Mouse (Mus musculus): Measurements from ENCODE around the gene Spns3. TPM values are rescaled to one million over a fixed set of nuclear protein-coding genes. Genes with fewer than 3 reads are reported as not detected.
A peak's percentile ranks its signal among the peaks of the same experiment; 100 is the strongest.

Gene Spns3
- total and polyA plus RNA-seq, 2 experiments = under 0.01 to 0.06 TPM

DNA sequence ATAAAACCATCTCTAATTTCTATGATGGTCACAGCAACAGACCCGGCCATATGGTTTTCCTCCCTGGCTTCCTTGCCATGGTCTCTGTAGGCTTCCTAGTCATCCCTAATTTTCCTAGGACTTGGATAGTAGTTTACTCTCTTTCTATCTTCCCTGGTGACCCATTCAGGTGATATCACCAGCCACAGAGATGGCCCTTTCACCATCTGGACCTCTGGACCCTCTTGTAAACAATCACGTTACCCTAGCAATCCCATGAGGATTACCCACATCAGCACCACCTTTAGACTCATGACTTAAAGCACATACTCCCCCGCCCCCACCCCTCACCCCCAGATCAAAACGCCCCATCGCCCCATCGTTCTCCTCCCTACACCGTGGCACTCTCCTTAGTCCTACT is 16.0 kb upstream of the Spns3 start:
- Histone ChIP-seq H3K79me2 (ENCODE audit: control insufficient read depth, insufficient read depth, low read length) (no peaks in the 10 kb centered on the region), H3K36me3 (ENCODE audit: control insufficient read depth, insufficient read depth, low read length) (no peaks in the 10 kb centered on the region), H3K4me3 (ENCODE audit: insufficient read depth, low read depth, low read length) (no peak overlapping the region), H3K27me3 (ENCODE audit: control insufficient read depth, insufficient read depth, low read length) (no peaks in the 10 kb centered on the region), H3K9ac (ENCODE audit: low read depth, low read length) (no peak overlapping the region), H3K27ac (replicated peaks; ENCODE audit: insufficient read depth, low read depth, low read length) (no peak overlapping the region), H3K4me1 (ENCODE audit: control insufficient read depth, insufficient read depth, low read length) (peaks cover 3% of the 10 kb centered on the region)
- DNase-seq (ENCODE audit: extremely low read depth, low read depth, low spot score) = no peak
- WGBS = 56% methylated on average over 7 of the region's 7 CpGs
- no peak for TF ChIP-seq POLR2A (IDR thresholded peaks at IDR 0.05; ENCODE audit: extremely low read depth, insufficient read depth, low read length)
- TF ChIP-seq CTCF (IDR thresholded peaks at IDR 0.05; ENCODE audit: low read depth, low read length) = no peak

DNA sequence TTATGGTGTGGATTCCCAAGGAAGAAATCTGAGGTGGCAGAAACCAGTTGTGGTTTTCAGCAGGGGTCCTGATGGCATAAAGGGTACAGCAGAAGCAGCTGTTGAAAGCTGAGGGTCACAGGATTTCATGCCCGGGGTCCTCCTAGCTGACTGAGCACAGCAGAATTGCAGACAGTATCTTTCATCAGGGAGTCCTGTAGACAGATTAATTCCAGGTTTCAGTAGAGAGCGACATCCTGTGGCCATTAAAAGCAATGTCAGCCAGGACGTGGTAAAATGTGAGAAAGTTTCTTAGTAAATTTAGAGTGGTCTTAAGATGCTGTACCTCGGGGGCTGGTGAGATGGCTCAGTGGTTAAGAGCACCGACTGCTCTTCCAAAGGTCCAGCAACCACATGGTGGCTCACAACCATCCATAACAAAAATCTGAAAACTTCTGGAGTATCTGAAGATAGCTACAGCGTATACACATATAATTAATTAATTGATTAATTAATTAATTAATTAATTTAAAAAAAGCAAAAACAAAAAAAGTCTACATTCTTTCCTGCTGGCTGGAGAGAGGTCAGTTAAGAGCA is 14.0 kb upstream of the Spns3 start:
- no peaks in the 10 kb centered on the region for H3K36me3 ChIP-seq (ENCODE audit: control insufficient read depth, insufficient read depth, low read length)
- peak; percentile 24; the same call in 1 of the 2 replicates for TF ChIP-seq CTCF (IDR thresholded peaks at IDR 0.05; ENCODE audit: low read depth, low read length)
- TF ChIP-seq POLR2A (IDR thresholded peaks at IDR 0.05; ENCODE audit: extremely low read depth, insufficient read depth, low read length) = no peak
- H3K4me3 ChIP-seq (ENCODE audit: insufficient read depth, low read depth, low read length) = no peak overlapping the region
- no peaks in the 10 kb centered on the region for H3K4me1 ChIP-seq (ENCODE audit: control insufficient read depth, insufficient read depth, low read length)
- no peak overlapping the region for H3K27ac ChIP-seq (replicated peaks; ENCODE audit: insufficient read depth, low read depth, low read length)
- 23% methylated on average over 6 of the region's 6 CpGs for WGBS
- H3K9ac ChIP-seq (ENCODE audit: low read depth, low read length) = no peak overlapping the region
- H3K79me2 ChIP-seq (ENCODE audit: control insufficient read depth, insufficient read depth, low read length) = no peaks in the 10 kb centered on the region
- DNase-seq (ENCODE audit: extremely low read depth, low read depth, low spot score) = peak; percentile 41
- no peaks in the 10 kb centered on the region for H3K27me3 ChIP-seq (ENCODE audit: control insufficient read depth, insufficient read depth, low read length)

DNA sequence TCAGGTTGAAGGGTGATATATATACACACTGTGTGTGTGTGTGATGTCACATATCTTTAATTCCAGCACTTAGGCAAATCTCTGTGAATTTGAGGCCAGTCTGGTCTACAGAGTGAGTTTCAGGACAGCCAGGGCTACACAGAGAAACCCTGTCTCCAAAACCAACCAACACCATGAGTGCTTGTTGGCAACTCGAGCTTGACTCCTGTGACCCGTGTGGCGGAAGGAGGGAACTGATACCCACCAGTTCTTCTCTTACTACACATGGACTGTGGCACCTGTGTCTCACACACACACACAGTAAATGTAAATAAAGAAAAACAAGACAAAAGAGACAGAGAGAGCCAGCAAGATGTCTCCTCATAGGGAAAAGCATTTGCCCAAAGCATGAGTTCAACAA is 10.4 kb upstream of the Spns3 start:
- DNase-seq (ENCODE audit: extremely low read depth, low read depth, low spot score) = no peak
- WGBS = 85% methylated on average over 3 of the region's 3 CpGs
- Histone ChIP-seq H3K4me3 (ENCODE audit: insufficient read depth, low read depth, low read length) (no peak overlapping the region), H3K9ac (ENCODE audit: low read depth, low read length) (no peak overlapping the region), H3K27ac (replicated peaks; ENCODE audit: insufficient read depth, low read depth, low read length) (no peak overlapping the region), H3K79me2 (ENCODE audit: control insufficient read depth, insufficient read depth, low read length) (no peaks in the 10 kb centered on the region), H3K4me1 (ENCODE audit: control insufficient read depth, insufficient read depth, low read length) (no peaks in the 10 kb centered on the region), H3K27me3 (ENCODE audit: control insufficient read depth, insufficient read depth, low read length) (no peaks in the 10 kb centered on the region), H3K36me3 (ENCODE audit: control insufficient read depth, insufficient read depth, low read length) (no peaks in the 10 kb centered on the region)
- TF ChIP-seq CTCF (IDR thresholded peaks at IDR 0.05; ENCODE audit: low read depth, low read length) = no peak
- TF ChIP-seq POLR2A (IDR thresholded peaks at IDR 0.05; ENCODE audit: extremely low read depth, insufficient read depth, low read length) = no peak

DNA sequence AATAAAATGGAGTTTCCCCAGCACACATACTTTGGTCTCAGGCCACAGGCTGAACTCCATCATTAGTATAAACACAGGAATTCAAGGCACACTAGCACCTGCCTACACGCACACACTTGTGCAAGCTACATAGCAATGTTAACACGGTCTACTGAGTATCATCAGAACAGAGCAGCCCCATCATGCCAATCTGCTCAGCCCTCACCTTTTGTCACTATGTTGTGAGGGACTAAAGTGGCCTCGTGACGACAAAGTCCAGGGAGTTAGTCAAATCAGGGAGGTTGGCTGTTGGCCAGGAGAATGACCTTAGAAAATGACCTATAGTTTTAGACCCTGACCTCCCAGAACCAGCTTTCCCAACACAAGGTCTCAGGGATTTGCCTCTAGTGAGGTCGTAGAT is 7.8 kb upstream of the Spns3 start:
- H3K27me3 ChIP-seq (ENCODE audit: control insufficient read depth, insufficient read depth, low read length) = no peaks in the 10 kb centered on the region
- H3K79me2 ChIP-seq (ENCODE audit: control insufficient read depth, insufficient read depth, low read length) = no peaks in the 10 kb centered on the region
- WGBS = 41% methylated on average over 5 of the region's 5 CpGs
- no peak overlapping the region for H3K9ac ChIP-seq (ENCODE audit: low read depth, low read length)
- H3K27ac ChIP-seq (replicated peaks; ENCODE audit: insufficient read depth, low read depth, low read length) = no peak overlapping the region
- no peaks in the 10 kb centered on the region for H3K4me1 ChIP-seq (ENCODE audit: control insufficient read depth, insufficient read depth, low read length)
- no peak for TF ChIP-seq CTCF (IDR thresholded peaks at IDR 0.05; ENCODE audit: low read depth, low read length)
- no peak for DNase-seq (ENCODE audit: extremely low read depth, low read depth, low spot score)
- no peaks in the 10 kb centered on the region for H3K36me3 ChIP-seq (ENCODE audit: control insufficient read depth, insufficient read depth, low read length)
- no peak overlapping the region for H3K4me3 ChIP-seq (ENCODE audit: insufficient read depth, low read depth, low read length)

DNA sequence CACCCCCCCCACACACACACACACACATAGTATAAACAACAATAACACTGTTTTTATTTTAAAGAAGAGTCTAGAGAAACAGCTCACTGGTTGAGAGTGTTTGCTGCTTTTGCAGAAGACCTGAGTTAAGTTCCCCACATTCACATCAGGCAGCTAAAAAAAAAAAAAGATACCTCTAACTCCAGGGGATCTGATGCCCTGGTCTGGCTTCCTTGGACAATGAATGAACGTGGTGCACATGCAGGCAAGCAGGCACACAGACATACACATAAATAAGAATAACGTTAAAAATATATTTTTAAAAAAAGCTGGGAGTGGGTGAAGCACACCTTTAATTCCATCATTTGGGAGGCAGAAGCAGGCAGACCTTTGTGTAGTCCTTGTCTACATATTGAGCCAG is 6.6 kb upstream of the Spns3 start:
- no peak overlapping the region for H3K27ac ChIP-seq (replicated peaks; ENCODE audit: insufficient read depth, low read depth, low read length)
- no peak for DNase-seq (ENCODE audit: extremely low read depth, low read depth, low spot score)
- 82% methylated on average over 2 of the region's 2 CpGs for WGBS
- no peaks in the 10 kb centered on the region for H3K79me2 ChIP-seq (ENCODE audit: control insufficient read depth, insufficient read depth, low read length)
- no peak overlapping the region for H3K4me3 ChIP-seq (ENCODE audit: insufficient read depth, low read depth, low read length)
- no peaks in the 10 kb centered on the region for H3K36me3 ChIP-seq (ENCODE audit: control insufficient read depth, insufficient read depth, low read length)
- no peaks in the 10 kb centered on the region for H3K4me1 ChIP-seq (ENCODE audit: control insufficient read depth, insufficient read depth, low read length)
- no peaks in the 10 kb centered on the region for H3K27me3 ChIP-seq (ENCODE audit: control insufficient read depth, insufficient read depth, low read length)
- TF ChIP-seq POLR2A (IDR thresholded peaks at IDR 0.05; ENCODE audit: extremely low read depth, insufficient read depth, low read length) (no peak), CTCF (IDR thresholded peaks at IDR 0.05; ENCODE audit: low read depth, low read length) (no peak)
- no peak overlapping the region for H3K9ac ChIP-seq (ENCODE audit: low read depth, low read length)

DNA sequence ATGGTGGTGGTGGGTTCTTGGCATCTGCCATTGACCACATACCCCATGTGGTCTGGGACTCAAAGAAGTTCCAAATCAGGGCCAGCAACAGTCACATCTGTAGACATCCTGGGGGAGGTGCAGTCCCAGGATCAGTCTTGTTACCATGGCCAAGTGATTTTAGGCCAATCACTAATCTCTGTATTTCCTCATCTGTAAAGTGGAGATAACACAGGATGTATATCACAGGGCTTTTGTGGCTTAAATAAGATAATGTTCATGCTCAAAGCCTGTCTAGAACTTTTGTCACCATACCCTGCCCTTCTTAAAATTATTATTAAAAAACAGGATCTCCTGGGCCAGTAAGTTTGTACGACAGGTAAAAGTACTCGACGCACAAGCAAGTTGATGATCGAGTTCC is 6.2 kb upstream of the Spns3 start:
- Histone ChIP-seq H3K79me2 (ENCODE audit: control insufficient read depth, insufficient read depth, low read length) (no peaks in the 10 kb centered on the region), H3K4me1 (ENCODE audit: control insufficient read depth, insufficient read depth, low read length) (no peaks in the 10 kb centered on the region), H3K36me3 (ENCODE audit: control insufficient read depth, insufficient read depth, low read length) (no peaks in the 10 kb centered on the region), H3K9ac (ENCODE audit: low read depth, low read length) (no peak overlapping the region), H3K4me3 (ENCODE audit: insufficient read depth, low read depth, low read length) (no peak overlapping the region), H3K27ac (replicated peaks; ENCODE audit: insufficient read depth, low read depth, low read length) (no peak overlapping the region), H3K27me3 (ENCODE audit: control insufficient read depth, insufficient read depth, low read length) (no peaks in the 10 kb centered on the region)
- TF ChIP-seq POLR2A (IDR thresholded peaks at IDR 0.05; ENCODE audit: extremely low read depth, insufficient read depth, low read length) = no peak
- no peak for DNase-seq (ENCODE audit: extremely low read depth, low read depth, low spot score)
- 97% methylated on average over 4 of the region's 4 CpGs for WGBS
